Mouse (Mus musculus) v-Abl transformed pro-B cells (cell line): Measurements from ENCODE around the gene Zfp882.
"Not testable (repeated sequence)": the region's sequence is repeated elsewhere in the genome, so short reads cannot be mapped to it uniquely, and the experiment has no call there.

Experiments
- in situ Hi-C, 2 experiments: fragments of 400-800 bp; cut with MboI; formaldehyde crosslinking; loops; one replicate each; pipeline ENCODE4 v1.15.1; 2025; ENCODE audit not compliant: unreplicated experiment in 2 of 2

The Zfp882 gene

GRCm38 (mm10) chr8:71951436-71952161 lies 43.2 kb downstream of the Zfp882 start:
- in situ Hi-C loops, result no loop called here

- in situ Hi-C loops, result no loop called here
Measured at GRCm38 (mm10) chr8:71952489-71952888, 44.1 kb downstream of the Zfp882 start.

GRCm38 (mm10) chr8:71952961-71953700 lies 44.7 kb downstream of the Zfp882 start:
- in situ Hi-C loops, result not testable (repeated sequence)

GRCm38 (mm10) chr8:71954666-71955065 lies 46.3 kb downstream of the Zfp882 start:
- in situ Hi-C loops, result no loop called here

GRCm38 (mm10) chr8:71960483-71960882 lies 52.1 kb downstream of the Zfp882 start:
- in situ Hi-C loops, result no loop called here

GRCm38 (mm10) chr8:71961796-71962195 lies 53.4 kb downstream of the Zfp882 start:
- in situ Hi-C loops, result no loop called here

- in situ Hi-C loops, result no loop called here
Measured at GRCm38 (mm10) chr8:71964051-71964450, 55.6 kb downstream of the Zfp882 start.

GRCm38 (mm10) chr8:71965166-71965565 lies 56.8 kb downstream of the Zfp882 start:
- in situ Hi-C loops, result no loop called here
